Mouse (Mus musculus) activated CD4-positive, CD25-positive, alpha-beta regulatory T cell (primary cell): ENCODE results near the gene Mrpl9. TPM values are rescaled to one million over a fixed set of nuclear protein-coding genes. Genes with fewer than 3 reads are reported as not detected.

ENCODE experiments used
- polyA plus RNA-seq, 2 experiments: library from polyadenylated mRNA; unstranded; fragments of 100-300 nt; shearing (Covaris generic); gene quantifications; one replicate each; pipeline ENCODE4 v1.2.1; 2017

Mrpl9 gene
- 10 to 100 TPM; 39.5 to 72.8 TPM for polyA plus RNA-seq

DNA sequence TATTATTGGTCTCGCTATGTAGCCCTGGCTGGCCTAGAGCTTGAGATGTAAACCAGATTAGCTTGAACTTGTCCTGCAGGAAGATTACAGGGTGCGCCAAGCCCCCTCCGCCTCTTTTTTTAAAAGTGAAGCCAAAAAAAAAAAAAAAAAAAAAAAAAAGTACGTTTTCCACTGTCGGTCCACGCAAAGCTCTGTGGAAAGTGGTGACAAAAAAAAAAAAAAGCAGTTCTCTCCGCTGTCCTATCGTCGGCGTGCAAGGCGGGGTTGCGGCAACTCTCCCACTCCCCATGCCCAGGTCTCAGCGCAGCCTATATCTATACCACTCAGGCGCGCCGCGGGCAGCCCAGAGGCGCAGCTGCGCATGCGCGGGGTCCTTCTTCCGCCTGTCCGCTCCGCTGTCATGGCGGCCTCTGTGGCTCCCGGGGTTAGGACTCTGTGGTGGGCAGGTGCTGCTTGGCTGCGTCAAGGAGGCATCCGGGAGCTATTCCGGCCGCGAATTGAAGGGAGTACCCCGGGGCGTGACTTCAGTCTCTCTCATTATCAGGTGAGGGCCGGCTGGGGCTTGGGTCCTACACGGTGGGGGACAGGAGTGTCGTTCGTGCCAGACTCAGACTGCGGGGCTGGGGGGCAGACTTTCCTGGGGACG lies at the start of gene Mrpl9:
Gene Mrpl9 (plus strand): TSS at position 368 of the 646 bp plus-strand sequence.

GRCm38 (mm10) chr3:94398217-94398616 lies 44.9 kb upstream of the Mrpl9 start, which contains the start of gene Lingo4:
Gene Lingo4 (plus strand): TSS chr3:94398517.

DNA sequence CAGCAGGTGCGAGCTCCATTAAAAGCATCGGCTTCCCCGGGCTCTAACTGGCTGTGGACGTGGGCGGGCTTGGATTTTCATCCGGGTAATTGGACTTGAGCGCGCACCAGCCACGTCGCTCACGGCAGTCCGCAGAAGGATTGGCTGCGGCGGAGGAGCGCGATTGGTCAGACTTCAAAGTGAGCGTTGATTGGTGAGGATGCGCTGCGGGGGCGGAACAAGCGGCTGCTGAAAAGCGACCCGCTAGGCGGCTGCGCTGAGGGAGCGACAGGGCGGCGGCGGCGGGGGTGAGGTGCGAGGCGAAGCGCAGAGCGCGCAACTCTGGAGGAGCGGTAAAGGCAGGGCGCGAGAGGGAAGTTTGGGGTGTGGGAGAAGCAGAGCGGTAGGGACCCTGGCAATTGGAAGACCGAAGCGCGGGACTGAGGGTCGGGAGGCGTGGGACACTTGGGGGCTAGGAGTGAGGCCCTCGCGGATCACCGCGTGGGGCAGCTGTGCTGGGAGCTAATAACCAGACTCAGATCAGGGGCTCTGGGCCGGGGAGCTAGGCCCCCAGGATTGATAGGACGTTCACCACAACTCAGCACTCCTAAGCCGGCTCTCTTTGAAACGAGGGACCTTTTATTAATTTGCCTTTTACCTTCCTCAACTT lies 30.0 kb upstream of the Mrpl9 start, which contains the start of gene Tdrkh:
Gene Tdrkh (plus strand): TSS at position 243 of the 649 bp plus-strand sequence.

DNA sequence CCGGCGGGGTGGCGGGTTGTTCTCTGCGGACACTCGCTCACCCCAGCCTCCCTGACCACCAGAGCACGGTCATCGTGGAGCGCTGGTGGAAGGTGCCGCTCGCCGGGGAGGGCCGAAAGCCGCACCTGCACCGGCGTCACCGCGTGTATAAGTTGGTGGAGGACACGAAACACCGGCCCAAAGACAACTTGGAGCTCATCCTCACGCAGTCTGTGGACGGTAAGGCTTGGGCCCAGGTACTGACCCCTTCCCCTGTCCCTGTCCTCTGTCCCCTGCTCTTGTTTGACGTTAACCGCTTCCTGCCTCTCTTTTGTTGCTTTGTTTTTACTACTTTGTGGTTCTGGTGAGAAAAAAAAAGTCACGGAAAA lies 463 bp downstream of the Mrpl9 start, which contains the start of gene Oaz3:
Gene Oaz3 (minus strand): TSS at position 319 of the 368 bp plus-strand sequence.

DNA sequence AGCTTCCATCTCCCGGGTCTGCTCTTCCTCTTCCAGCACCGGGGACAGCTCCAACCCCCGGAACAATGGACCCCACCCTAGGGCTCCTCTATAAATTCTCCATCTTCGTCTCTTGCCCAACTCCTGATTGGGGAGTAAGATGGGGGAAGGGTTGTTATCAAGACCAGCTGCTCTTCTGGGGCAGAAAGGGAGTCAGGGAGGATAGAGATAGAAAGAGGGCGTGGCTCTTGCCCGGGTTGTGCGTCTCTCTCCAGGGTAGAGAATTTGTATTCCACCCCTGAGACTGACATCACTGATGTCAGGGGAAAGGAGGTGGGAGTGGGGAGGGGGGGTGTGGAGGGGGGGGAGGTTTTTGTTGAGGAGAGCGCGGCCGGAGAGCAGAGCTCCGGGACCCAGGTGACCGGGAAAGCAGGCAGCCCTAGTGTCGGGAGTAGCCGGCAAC lies 34.9 kb downstream of the Mrpl9 start, which contains the start of gene Celf3:
Gene Celf3 (plus strand): TSS at position 315 of the 442 bp plus-strand sequence.

DNA sequence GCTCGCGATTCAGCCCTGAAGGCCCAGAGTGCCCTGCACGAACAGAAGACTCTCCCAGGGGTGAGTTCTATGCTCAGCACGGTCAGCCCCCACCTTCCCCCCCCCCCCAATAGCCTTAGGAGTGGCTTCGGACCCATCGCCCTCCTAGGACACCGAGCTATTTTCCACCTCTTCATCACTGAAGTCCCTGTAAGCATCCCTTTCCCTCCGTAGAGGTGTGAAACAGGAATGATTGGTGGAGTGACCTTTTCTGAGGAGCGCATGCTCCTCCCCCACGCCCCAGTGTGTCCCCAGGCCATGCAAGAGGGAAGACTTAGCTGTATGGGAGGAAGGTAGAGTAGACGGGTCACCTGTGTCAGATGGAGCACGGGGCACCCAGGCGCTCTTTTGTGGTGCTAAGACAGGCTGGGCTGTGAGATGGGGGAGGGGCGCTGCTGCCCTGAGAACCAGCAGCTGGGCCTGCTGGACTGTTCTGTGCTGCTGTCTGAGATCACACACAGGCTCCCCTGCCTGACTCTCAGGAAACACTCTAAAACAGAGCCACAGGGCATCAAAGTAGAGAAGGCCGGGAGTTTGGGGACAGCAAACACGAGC lies 37.3 kb downstream of the Mrpl9 start, which contains the start of gene Riiad1:
Gene Riiad1 (minus strand): TSS at position 51 of the 594 bp plus-strand sequence.

Other genes with a start within 250 kb of the Mrpl9 start
- gene Gm5286, start 246.6 kb upstream of the Mrpl9 start, polyA plus RNA-seq: not detected
- not detected for gene Gm4778, start 179.3 kb upstream of the Mrpl9 start, polyA plus RNA-seq
- gene Them4, start 133.2 kb upstream of the Mrpl9 start, polyA plus RNA-seq: 1 to 10 TPM; 4.2 to 6.5 TPM
- not detected for gene Them5, start 101.2 kb upstream of the Mrpl9 start, polyA plus RNA-seq
- under 1 TPM in 1 of 2 experiments, not detected in 1; 0.24 TPM for gene C2cd4d, start 80.9 kb upstream of the Mrpl9 start, polyA plus RNA-seq
- 1 to 10 TPM in 1 of 2 experiments, under 1 TPM in 1; 0.82 to 2.3 TPM for gene Rorc, start 70.5 kb upstream of the Mrpl9 start, polyA plus RNA-seq
- gene Lingo4, start 44.8 kb upstream of the Mrpl9 start, polyA plus RNA-seq: under 1 TPM in 1 of 2 experiments, not detected in 1; 0.12 TPM
- 1 to 10 TPM; 3.8 to 4.7 TPM for gene Tdrkh, start 30.0 kb upstream of the Mrpl9 start, polyA plus RNA-seq
- 1 to 10 TPM in 1 of 2 experiments, under 1 TPM in 1; 0.64 to 2.0 TPM for gene Oaz3, start 597 bp downstream of the Mrpl9 start, polyA plus RNA-seq
- 1 to 10 TPM; 1.0 to 2.2 TPM for gene Celf3, start 35.0 kb downstream of the Mrpl9 start, polyA plus RNA-seq
- gene Riiad1, start 37.0 kb downstream of the Mrpl9 start, polyA plus RNA-seq: under 1 TPM in 1 of 2 experiments, not detected in 1; 0.69 TPM
- gene Snx27, start 139.4 kb downstream of the Mrpl9 start, polyA plus RNA-seq: 10 to 100 TPM; 18.4 to 24.6 TPM
- not detected for gene Gm10972, start 199.8 kb downstream of the Mrpl9 start, polyA plus RNA-seq
- 1 to 10 TPM; 3.0 to 3.3 TPM for gene Tuft1, start 215.6 kb downstream of the Mrpl9 start, polyA plus RNA-seq